Mouse (Mus musculus): ENCODE data around the gene Mmp8. TPM values are rescaled to one million over a fixed set of nuclear protein-coding genes. Genes with fewer than 3 reads are reported as not detected.

Gene Mmp8
- 1,157 and 1,296 TPM in 2 replicates for total RNA-seq (2023)

GRCm38 (mm10) chr9:7558221-7559017 lies at the start of gene Mmp8:
Gene Mmp8 (plus strand): TSS chr9:7558456.

GRCm38 (mm10) chr9:7571162-7571561 lies 12.9 kb downstream of the Mmp8 start, which contains the start of gene Mmp27:
Gene Mmp27 (plus strand): TSS chr9:7571396.

Other genes with a start within 250 kb of the Mmp8 start
- not detected in 2 replicates for gene Mmp12, start 214.1 kb upstream of the Mmp8 start, total RNA-seq (2023)
- gene Mmp1b, start 170.4 kb upstream of the Mmp8 start, total RNA-seq (2023) = not detected in 2 replicates
- gene Mmp3, start 112.6 kb upstream of the Mmp8 start, total RNA-seq (2023) = not detected in 2 replicates
- not detected in 2 replicates for gene Mmp10, start 56.1 kb upstream of the Mmp8 start, total RNA-seq (2023)
- 4.6 and 5.1 TPM in 2 replicates for gene Mmp27, start 12.9 kb downstream of the Mmp8 start, total RNA-seq (2023)
- not detected in 2 replicates for gene Mmp20, start 69.8 kb downstream of the Mmp8 start, total RNA-seq (2023)
- gene Mmp7, start 133.6 kb downstream of the Mmp8 start, total RNA-seq (2023) = not detected in 2 replicates
- gene Tmem123, start 205.6 kb downstream of the Mmp8 start, total RNA-seq (2023) = 57.3 and 58.4 TPM in 2 replicates

Measured in neutrophil, adult 65 days (primary cell).